Mouse (Mus musculus) erythroblast, embryonic 14.5 days (primary cell): ENCODE data around the gene Elf5. TPM values are rescaled to one million over a fixed set of nuclear protein-coding genes. Genes with fewer than 3 reads are reported as not detected.

Source experiments
- H3K27me3 ChIP-seq: 2 replicates; pipeline ENCODE4 v1.6.1; 2012; ENCODE audit warnings: inconsistent platforms; ENCODE audit not compliant: control insufficient read depth
- H3K36me3 ChIP-seq: 2 replicates; pipeline ENCODE4 v1.6.1; 2012; ENCODE audit warnings: mild to moderate bottlenecking, inconsistent platforms; ENCODE audit not compliant: control insufficient read depth
- H3K4me1 ChIP-seq: 2 replicates; pipeline ENCODE4 v1.6.1; 2012; ENCODE audit warnings: inconsistent platforms; ENCODE audit not compliant: control insufficient read depth
- H3K4me3 ChIP-seq: replicated peaks from 2 replicates; pipeline ENCODE3; 2012; ENCODE audit warnings: moderate library complexity, mild to moderate bottlenecking, inconsistent platforms
- H3K9me3 ChIP-seq: 2 replicates; pipeline ENCODE4 v1.6.1; 2012; ENCODE audit warnings: low read length, inconsistent platforms, mixed read lengths; ENCODE audit not compliant: control insufficient read depth
- GATA1 ChIP-seq: IDR thresholded peaks from 2 replicates; pipeline ENCODE4 v1.6.1; 2012; ENCODE audit warnings: low read length, inconsistent platforms, mixed read lengths
- TAL1 ChIP-seq: IDR thresholded peaks from 3 replicates; pipeline ENCODE4 v1.6.1; 2012; ENCODE audit warnings: low read length, inconsistent platforms, mixed read lengths
- polyA plus RNA-seq: library from polyadenylated mRNA; stranded (reverse); fragments of >175 nt; gene quantifications from 2 replicates; pipeline ENCODE4 v1.2.3, GENCODE M21; 2012

Gene Elf5
- not detected in 2 replicates for polyA plus RNA-seq

DNA sequence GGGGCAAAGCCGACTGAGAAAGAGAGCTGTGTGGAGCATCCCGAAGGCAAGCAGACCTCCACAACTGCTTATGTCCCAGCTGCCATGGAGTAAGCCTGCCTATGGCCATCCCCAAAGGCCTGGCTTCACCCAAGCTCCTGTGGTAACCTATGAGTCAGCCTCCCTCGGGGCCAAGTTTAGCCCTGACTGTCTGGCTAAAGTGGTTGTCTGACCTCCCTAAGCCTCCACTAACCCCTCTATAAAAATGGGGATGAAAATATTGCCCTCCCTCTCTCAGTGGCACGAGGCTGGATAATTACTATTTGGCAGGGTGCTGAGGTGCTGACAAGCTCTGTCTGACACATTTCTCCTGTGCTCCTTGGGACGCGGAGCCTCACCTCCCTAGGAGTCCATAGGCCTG lies at the start of gene Elf5:
TSS of gene Elf5 (plus strand) at position 341 of the 400 bp plus-strand sequence.
- Histone ChIP-seq H3K36me3 (no peaks in the 10 kb centered on the region), H3K4me1 (no peaks in the 10 kb centered on the region), H3K4me3 (no peak within 1 kb of the TSS), H3K9me3 (no peaks in the 10 kb centered on the region), H3K27me3 (no peaks in the 10 kb centered on the region)
- TF ChIP-seq GATA1 (no peak), TAL1 (no peak)

DNA sequence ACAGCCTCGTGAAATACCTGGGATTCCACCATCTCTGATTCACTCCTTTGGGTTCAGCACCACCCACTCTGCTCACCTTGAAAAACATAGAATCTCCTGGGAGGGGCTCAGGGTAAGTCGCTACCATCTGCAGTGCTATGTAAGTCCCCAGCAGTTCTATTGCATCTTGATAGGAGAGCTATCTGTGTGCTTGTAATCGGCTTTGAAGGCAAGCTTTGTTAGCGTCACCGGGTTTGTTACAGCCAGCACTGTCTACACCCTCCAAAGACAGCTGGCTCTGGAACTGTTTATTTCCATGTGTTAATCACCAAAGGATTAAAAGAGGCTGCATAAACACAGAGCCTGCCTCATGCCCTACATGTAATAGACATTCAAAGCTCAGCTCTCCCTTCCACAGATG lies 38.9 kb upstream of the Elf5 start:
- no peak for TF ChIP-seq TAL1
- no peak for TF ChIP-seq GATA1
- H3K4me3 ChIP-seq = no peak overlapping the region
- no peaks in the 10 kb centered on the region for H3K4me1 ChIP-seq
- H3K9me3 ChIP-seq = no peaks in the 10 kb centered on the region
- H3K27me3 ChIP-seq = no peaks in the 10 kb centered on the region
- no peaks in the 10 kb centered on the region for H3K36me3 ChIP-seq

DNA sequence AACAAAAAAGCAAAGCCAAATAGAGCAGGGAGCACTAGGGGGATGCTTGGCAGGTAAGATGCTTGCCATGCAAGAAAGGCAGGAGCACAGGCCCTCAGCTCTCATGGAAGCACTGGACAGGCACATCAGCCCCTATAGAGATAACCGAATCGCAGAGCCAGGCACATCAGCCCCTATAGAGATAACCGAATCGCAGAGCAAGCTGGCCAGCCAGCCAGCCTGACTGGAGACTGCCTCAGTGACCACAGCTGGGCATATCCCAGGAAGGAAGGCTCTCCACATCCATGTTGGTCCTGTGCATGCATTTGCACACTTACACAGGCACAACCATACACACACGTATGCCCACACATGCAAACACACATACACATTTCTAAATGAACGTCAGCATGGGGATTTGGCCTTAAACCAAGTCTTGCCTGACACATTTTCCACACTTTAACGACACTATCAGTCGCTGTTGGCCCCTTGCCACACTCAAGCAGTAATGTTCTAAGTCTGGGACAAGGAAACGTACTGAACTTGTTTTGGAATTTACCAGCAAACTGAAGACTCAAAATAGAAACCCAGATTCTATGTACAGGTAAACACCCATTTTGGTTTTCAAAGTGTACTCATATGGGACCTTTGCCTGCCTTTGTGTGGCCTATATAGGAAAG lies 31.9 kb upstream of the Elf5 start:
- Histone ChIP-seq H3K9me3 (no peaks in the 10 kb centered on the region), H3K4me1 (no peaks in the 10 kb centered on the region; the same call in 1 of the 2 replicates), H3K4me3 (no peak overlapping the region), H3K36me3 (no peaks in the 10 kb centered on the region), H3K27me3 (no peaks in the 10 kb centered on the region)
- no peak for TF ChIP-seq GATA1
- no peak for TF ChIP-seq TAL1

DNA sequence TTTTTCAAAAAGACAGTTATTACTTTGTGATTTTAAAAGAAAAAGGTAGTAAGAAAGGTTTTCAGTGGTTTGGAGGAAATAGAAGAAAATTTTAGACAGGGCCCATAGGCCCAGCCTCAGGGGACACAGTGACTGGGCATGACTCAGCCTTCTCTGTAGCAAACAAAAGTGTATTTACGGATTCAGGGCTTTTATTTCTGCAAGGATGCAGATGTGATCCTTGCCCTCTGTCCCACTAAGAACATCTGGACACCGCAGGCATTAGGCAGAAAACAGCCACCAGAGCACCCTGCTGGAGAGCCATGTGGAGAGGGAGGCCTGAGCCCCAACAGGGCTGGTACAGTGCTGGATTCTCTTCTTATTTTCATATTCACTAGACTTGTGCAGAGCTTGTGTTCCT lies 29.3 kb upstream of the Elf5 start:
- no peak for TF ChIP-seq TAL1
- TF ChIP-seq GATA1 = no peak
- Histone ChIP-seq H3K27me3 (no peaks in the 10 kb centered on the region), H3K36me3 (no peaks in the 10 kb centered on the region), H3K9me3 (no peaks in the 10 kb centered on the region), H3K4me1 (no peaks in the 10 kb centered on the region; the same call in 1 of the 2 replicates), H3K4me3 (no peak overlapping the region)

DNA sequence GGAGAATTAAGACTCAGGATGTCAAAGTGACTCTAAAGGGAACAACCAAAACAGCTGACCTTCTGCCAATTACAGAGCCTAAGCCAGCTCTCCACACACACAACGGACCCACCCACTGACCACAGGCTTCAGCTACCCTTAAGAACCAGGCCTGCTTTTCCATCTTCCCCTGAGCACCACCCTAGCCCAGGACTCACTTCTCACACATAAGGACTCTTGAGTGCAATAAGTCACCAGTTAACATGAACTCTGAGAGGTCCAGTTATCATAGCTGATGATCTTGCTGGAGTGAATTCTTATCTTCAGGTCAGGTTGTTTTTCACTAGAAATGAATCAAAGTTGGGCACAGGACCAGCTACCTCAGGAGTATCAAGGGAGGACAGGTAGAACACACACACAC lies 23.6 kb upstream of the Elf5 start:
- H3K36me3 ChIP-seq = no peaks in the 10 kb centered on the region
- no peak for TF ChIP-seq TAL1
- no peak for TF ChIP-seq GATA1
- H3K9me3 ChIP-seq = no peaks in the 10 kb centered on the region
- H3K4me1 ChIP-seq = no peaks in the 10 kb centered on the region
- H3K4me3 ChIP-seq = no peak overlapping the region
- no peaks in the 10 kb centered on the region for H3K27me3 ChIP-seq

DNA sequence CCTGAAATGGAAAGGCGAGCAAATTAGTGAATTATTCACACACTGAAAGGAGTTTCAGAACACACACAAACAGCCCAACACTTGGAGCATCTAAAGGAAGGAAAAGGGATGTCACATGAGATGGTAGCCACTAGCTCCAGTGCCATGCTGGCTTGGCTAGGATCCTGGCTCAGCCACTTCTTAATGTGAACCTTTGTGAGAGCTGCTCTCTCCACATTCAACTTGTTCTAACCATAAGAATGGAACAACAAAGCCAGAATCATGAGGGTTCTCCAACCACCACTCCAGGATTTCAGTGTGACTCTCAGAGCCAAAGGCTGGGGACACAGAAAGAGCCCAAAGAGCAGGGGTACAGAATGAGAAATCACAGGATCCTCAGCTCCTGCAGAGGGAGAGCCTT lies 23.2 kb upstream of the Elf5 start:
- TF ChIP-seq TAL1 (no peak), GATA1 (no peak)
- H3K36me3 ChIP-seq = no peaks in the 10 kb centered on the region
- H3K9me3 ChIP-seq = no peaks in the 10 kb centered on the region
- no peak overlapping the region for H3K4me3 ChIP-seq
- no peaks in the 10 kb centered on the region for H3K27me3 ChIP-seq
- no peaks in the 10 kb centered on the region for H3K4me1 ChIP-seq

DNA sequence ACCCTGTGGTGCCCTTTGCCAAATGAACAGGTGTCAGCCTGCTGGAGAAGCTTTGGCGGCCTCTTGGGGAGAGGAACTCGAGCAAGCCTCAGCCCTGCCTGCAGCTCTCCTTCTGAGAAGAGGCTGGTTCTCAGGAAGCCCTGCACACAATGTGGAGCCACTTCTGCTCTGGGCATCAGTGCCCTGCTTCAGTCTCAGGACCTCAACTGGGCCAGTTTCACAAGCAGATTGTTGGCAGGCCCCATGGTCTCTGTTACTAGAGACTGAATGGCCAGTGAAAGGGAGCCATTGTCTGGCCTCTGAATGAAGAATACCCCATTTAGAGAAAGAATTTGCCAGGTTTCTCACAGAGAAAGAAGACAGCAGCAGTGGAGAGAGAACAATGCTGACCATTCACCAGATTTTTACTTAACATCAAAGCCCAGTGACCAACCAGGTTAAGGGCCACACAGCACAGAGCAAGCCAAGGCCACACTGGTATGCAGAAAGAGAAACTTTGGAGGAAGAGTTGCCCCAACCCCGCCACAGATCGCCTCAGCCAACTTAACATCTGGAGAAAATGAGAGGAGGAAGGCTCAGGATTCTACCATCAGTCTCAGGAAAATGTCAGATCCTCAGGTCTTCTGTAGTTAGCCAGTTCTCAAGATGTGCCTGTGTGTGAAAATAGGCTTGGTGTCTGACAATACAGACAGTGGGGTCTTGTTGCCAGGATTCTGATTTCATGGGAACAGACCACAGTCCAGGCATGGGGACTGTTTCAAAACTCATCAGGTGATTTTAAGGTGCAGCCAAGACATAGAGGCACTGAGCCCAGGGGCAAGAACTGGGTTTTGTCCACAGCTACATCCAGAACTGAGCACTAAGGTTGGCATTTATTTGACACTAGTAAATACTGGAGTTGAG lies 21.2 kb upstream of the Elf5 start:
- Histone ChIP-seq H3K9me3 (0 out of 2 replicates have a peak, but pooled peaks cover 2% of the 10 kb centered on the region), H3K27me3 (no peaks in the 10 kb centered on the region), H3K4me3 (no peak overlapping the region), H3K36me3 (no peaks in the 10 kb centered on the region), H3K4me1 (no peaks in the 10 kb centered on the region)
- TF ChIP-seq GATA1 (no peak), TAL1 (no peak)

DNA sequence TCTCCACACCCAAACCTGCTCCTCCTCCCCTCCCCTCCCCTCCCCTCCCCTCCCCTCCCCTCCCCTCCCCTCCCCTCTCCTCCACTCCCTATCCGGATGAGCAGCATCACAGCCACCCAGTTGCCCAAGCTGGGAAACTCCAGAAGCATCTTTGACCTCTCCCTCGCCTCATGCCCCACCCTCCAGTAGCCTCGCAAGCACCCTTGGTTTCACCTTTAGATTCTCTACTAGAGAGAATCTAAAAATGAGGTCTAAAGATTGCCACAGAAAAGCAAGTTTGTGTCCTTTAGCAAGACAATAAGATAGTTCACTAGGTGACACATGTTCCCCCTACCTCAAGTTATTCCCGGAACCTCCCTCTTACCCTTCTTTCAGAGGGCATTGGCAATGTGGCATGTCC lies 19.9 kb upstream of the Elf5 start:
- no peak for TF ChIP-seq GATA1
- TF ChIP-seq TAL1 = no peak
- Histone ChIP-seq H3K4me3 (no peak overlapping the region), H3K9me3 (0 out of 2 replicates have a peak, but pooled peaks cover 2% of the 10 kb centered on the region), H3K36me3 (no peaks in the 10 kb centered on the region), H3K27me3 (no peaks in the 10 kb centered on the region), H3K4me1 (no peaks in the 10 kb centered on the region)

DNA sequence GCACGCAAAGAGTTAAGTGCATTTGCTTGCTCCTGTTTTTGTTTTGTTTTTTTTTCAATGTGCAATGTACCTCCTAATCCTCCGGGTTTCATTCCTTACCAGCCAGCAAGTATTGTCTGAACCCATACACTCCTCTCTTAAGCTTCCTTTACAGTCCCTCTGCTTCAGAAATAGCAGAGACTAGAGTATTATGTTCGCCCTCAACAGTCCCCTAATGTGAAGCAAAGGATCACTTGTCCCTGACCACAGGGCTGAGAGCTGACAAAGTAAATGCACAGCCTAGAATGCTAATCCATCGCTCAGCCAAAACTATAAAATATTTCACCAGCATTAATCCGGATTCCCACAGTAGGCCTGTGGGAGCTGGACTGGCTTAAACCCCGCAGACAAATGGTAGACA lies 13.4 kb upstream of the Elf5 start:
- no peaks in the 10 kb centered on the region for H3K27me3 ChIP-seq
- no peak overlapping the region for H3K4me3 ChIP-seq
- H3K4me1 ChIP-seq = no peaks in the 10 kb centered on the region
- H3K36me3 ChIP-seq = no peaks in the 10 kb centered on the region
- TF ChIP-seq TAL1 = no peak
- no peak for TF ChIP-seq GATA1
- H3K9me3 ChIP-seq = 0 out of 2 replicates have a peak, but pooled peaks cover 2% of the 10 kb centered on the region
